Mouse (Mus musculus): ENCODE measurements around the gene Zfp984.
"Not testable (repeated sequence)": the region's sequence is repeated elsewhere in the genome, so short reads cannot be mapped to it uniquely, and the experiment has no call there.

- not testable (repeated sequence) for TF ChIP-seq POLR2A (IDR thresholded peaks at IDR 0.05; ENCODE audit: control insufficient read depth, low read depth, low read length); CTCF (IDR thresholded peaks at IDR 0.05; ENCODE audit: control insufficient read depth, insufficient read depth, insufficient replicate concordance, low read depth, low read length)
These were observed 63.3 kb downstream of the Zfp984 start for GRCm38 (mm10) chr4:147746255-147746654.

Data from testis, adult 2 months (tissue).